Mouse (Mus musculus) midbrain, embryonic 14.5 days (tissue): ENCODE measurements around the gene Clca3a1. TPM values are rescaled to one million over a fixed set of nuclear protein-coding genes. Genes with fewer than 3 reads are reported as not detected.

Experiments used
- ATAC-seq: fragments of 200-750 bp; cut with Nextera tagmentation; 2 replicates; pipeline ENCODE4 v1.8.0; 2017; ENCODE audit warnings: moderate number of reproducible peaks, moderate library complexity; ENCODE audit not compliant: low FRiP score, low TSS enrichment
- DNase-seq: peaks from one replicate; pipeline ENCODE4 v3.0.0-alpha.2; 2015
- H3K27ac ChIP-seq: fragments of 300-500 bp; sonication (generic); replicated peaks from 2 replicates; pipeline ENCODE4 v1.5.1; 2014; ENCODE audit warnings: mild to moderate bottlenecking, low read depth, low read length, moderate library complexity
- H3K27me3 ChIP-seq: fragments of 300-500 bp; sonication (generic); 2 replicates; pipeline ENCODE4 v1.6.1; 2014; ENCODE audit warnings: low read length, control low read depth, mixed read lengths; ENCODE audit not compliant: control insufficient read depth, insufficient read depth
- H3K36me3 ChIP-seq: fragments of 300-500 bp; sonication (generic); 2 replicates; pipeline ENCODE4 v1.6.1; 2014; ENCODE audit warnings: low read length, control low read depth; ENCODE audit not compliant: control insufficient read depth, insufficient read depth
- H3K4me1 ChIP-seq: fragments of 300-500 bp; sonication (generic); 2 replicates; pipeline ENCODE4 v1.6.1; 2014; ENCODE audit warnings: mild to moderate bottlenecking, antibody characterized with exemption, low read length, control low read depth; ENCODE audit not compliant: control insufficient read depth, insufficient read depth
- H3K4me2 ChIP-seq: fragments of 300-500 bp; sonication (generic); 2 replicates; pipeline ENCODE4 v1.6.1; 2014; ENCODE audit warnings: mild to moderate bottlenecking, low read length, moderate library complexity
- H3K4me3 ChIP-seq: fragments of 300-500 bp; sonication (generic); replicated peaks from 2 replicates; pipeline ENCODE4 v1.5.1; 2014; ENCODE audit warnings: low read depth, low read length
- H3K9ac ChIP-seq: fragments of 300-500 bp; sonication (generic); replicated peaks from 2 replicates; pipeline ENCODE4 v1.6.1; 2014; ENCODE audit warnings: mild to moderate bottlenecking, low read length, moderate library complexity
- H3K9me3 ChIP-seq: fragments of 300-500 bp; sonication (generic); 2 replicates; pipeline ENCODE4 v1.6.1; 2016; ENCODE audit warnings: low read length, control low read depth, mixed read lengths; ENCODE audit not compliant: control insufficient read depth
- WGBS: fragments of 180-500 bp; shearing (Covaris S2); extraction: QIAGEN DNeasy Blood & Tissue Kit; methylation state at CpG from one replicate; pipeline ENCODE4 v1.1.7; 2014; 5-methylcytosine and 5-hydroxymethylcytosine counted together
- polyA plus RNA-seq: library from polyadenylated mRNA; unstranded; fragments of >200 nt; fragmentation: Nextera tagmentation; extraction: Ambion mirVana; gene quantifications from 2 replicates; pipeline ENCODE4 v1.2.1, GENCODE M21; 2014

Gene Clca3a1
- polyA plus RNA-seq, 1 experiment from 2014 or later = 0.25 TPM

GRCm38 (mm10) chr3:144694040-144694439 lies 66.7 kb downstream of the Clca3a1 start:
- Histone ChIP-seq H3K9me3 (no peaks in the 10 kb centered on the region), H3K27ac (no peak overlapping the region), H3K4me1 (no peaks in the 10 kb centered on the region), H3K36me3 (peaks cover 79% of the 10 kb centered on the region), H3K4me2 (no peak overlapping the region), H3K9ac (no peak overlapping the region), H3K27me3 (no peaks in the 10 kb centered on the region), H3K4me3 (no peak overlapping the region)
- WGBS = 95% methylated on average over 10 of the region's 10 CpGs
- ATAC-seq (no peak), DNase-seq (no peak)

GRCm38 (mm10) chr3:144692052-144692451 lies 68.7 kb downstream of the Clca3a1 start:
- no peak overlapping the region for H3K4me2 ChIP-seq
- peaks cover 72% of the 10 kb centered on the region for H3K36me3 ChIP-seq
- 46% methylated on average over 3 of the region's 3 CpGs for WGBS
- H3K4me3 ChIP-seq = no peak overlapping the region
- H3K9ac ChIP-seq = no peak overlapping the region
- H3K27ac ChIP-seq = no peak overlapping the region
- H3K9me3 ChIP-seq = no peaks in the 10 kb centered on the region
- DNase-seq (peak; percentile 80), ATAC-seq (peak; percentile 35; the same call in 1 of the 2 replicates)
- H3K27me3 ChIP-seq = no peaks in the 10 kb centered on the region
- H3K4me1 ChIP-seq = no peaks in the 10 kb centered on the region

- Histone ChIP-seq H3K36me3 (peaks cover 49% of the 10 kb centered on the region), H3K9ac (no peak overlapping the region), H3K4me1 (no peaks in the 10 kb centered on the region), H3K4me2 (no peak overlapping the region), H3K9me3 (no peaks in the 10 kb centered on the region), H3K27me3 (no peaks in the 10 kb centered on the region), H3K4me3 (no peak overlapping the region), H3K27ac (no peak overlapping the region)
- DNase-seq (peak; percentile 31), ATAC-seq (peak; percentile 48; the same call in 1 of the 2 replicates)
- 13% methylated on average over 11 of the region's 11 CpGs for WGBS
These were observed 71.5 kb downstream of the Clca3a1 start for GRCm38 (mm10) chr3:144689236-144689635.

- WGBS = 79% methylated on average over 8 of the region's 8 CpGs
- DNase-seq = no peak
- H3K9ac ChIP-seq = no peak overlapping the region
- no peaks in the 10 kb centered on the region for H3K9me3 ChIP-seq
- no peaks in the 10 kb centered on the region for H3K27me3 ChIP-seq
- H3K4me2 ChIP-seq = no peak overlapping the region
- no peak overlapping the region for H3K4me3 ChIP-seq
- no peak for ATAC-seq
- H3K27ac ChIP-seq = no peak overlapping the region
- no peaks in the 10 kb centered on the region for H3K4me1 ChIP-seq
- H3K36me3 ChIP-seq = peaks cover 40% of the 10 kb centered on the region
These were observed 72.5 kb downstream of the Clca3a1 start for GRCm38 (mm10) chr3:144688284-144688683.

GRCm38 (mm10) chr3:144687618-144688017 lies 73.2 kb downstream of the Clca3a1 start:
- H3K27me3 ChIP-seq = no peaks in the 10 kb centered on the region
- H3K4me3 ChIP-seq = no peak overlapping the region
- no peak overlapping the region for H3K27ac ChIP-seq
- H3K9me3 ChIP-seq = no peaks in the 10 kb centered on the region
- H3K36me3 ChIP-seq = peaks cover 34% of the 10 kb centered on the region
- no peak for DNase-seq
- H3K4me1 ChIP-seq = no peaks in the 10 kb centered on the region
- no peak for ATAC-seq
- H3K4me2 ChIP-seq = no peak overlapping the region
- WGBS = 93% methylated on average over 9 of the region's 9 CpGs
- H3K9ac ChIP-seq = no peak overlapping the region

GRCm38 (mm10) chr3:144686146-144686545 lies 74.6 kb downstream of the Clca3a1 start:
- 92% methylated on average over 5 of the region's 5 CpGs for WGBS
- Histone ChIP-seq H3K36me3 (peaks cover 29% of the 10 kb centered on the region), H3K27ac (no peak overlapping the region), H3K4me3 (no peak overlapping the region), H3K4me2 (no peak overlapping the region), H3K27me3 (no peaks in the 10 kb centered on the region), H3K9me3 (no peaks in the 10 kb centered on the region), H3K4me1 (no peaks in the 10 kb centered on the region), H3K9ac (no peak overlapping the region)
- peak; percentile 55 for ATAC-seq
- no peak for DNase-seq

GRCm38 (mm10) chr3:144683136-144683814 lies 77.5 kb downstream of the Clca3a1 start:
- Histone ChIP-seq H3K4me1 (no peaks in the 10 kb centered on the region), H3K27ac (no peak overlapping the region), H3K27me3 (no peaks in the 10 kb centered on the region), H3K4me2 (no peak overlapping the region), H3K9me3 (no peaks in the 10 kb centered on the region), H3K9ac (no peak overlapping the region), H3K4me3 (no peak overlapping the region), H3K36me3 (peaks cover 12% of the 10 kb centered on the region)
- ATAC-seq (no peak), DNase-seq (no peak)
- 96% methylated on average over 12 of the region's 12 CpGs for WGBS

GRCm38 (mm10) chr3:144681542-144681941 lies 79.2 kb downstream of the Clca3a1 start:
- Histone ChIP-seq H3K36me3 (0 out of 2 replicates have a peak, but pooled peaks cover 2% of the 10 kb centered on the region), H3K27ac (no peak overlapping the region), H3K4me3 (no peak overlapping the region), H3K4me1 (no peaks in the 10 kb centered on the region), H3K27me3 (no peaks in the 10 kb centered on the region), H3K9me3 (no peaks in the 10 kb centered on the region), H3K9ac (no peak overlapping the region), H3K4me2 (no peak overlapping the region)
- ATAC-seq = no peak
- 86% methylated on average over 5 of the region's 5 CpGs for WGBS
- no peak for DNase-seq

GRCm38 (mm10) chr3:144679701-144680159 lies 81.0 kb downstream of the Clca3a1 start:
- ATAC-seq (no peak), DNase-seq (no peak)
- no peaks in the 10 kb centered on the region for H3K36me3 ChIP-seq
- H3K9ac ChIP-seq = no peak overlapping the region
- 77% methylated on average over 8 of the region's 8 CpGs for WGBS
- no peaks in the 10 kb centered on the region for H3K4me1 ChIP-seq
- no peak overlapping the region for H3K4me3 ChIP-seq
- H3K27me3 ChIP-seq = no peaks in the 10 kb centered on the region
- H3K4me2 ChIP-seq = no peak overlapping the region
- H3K27ac ChIP-seq = no peak overlapping the region
- no peaks in the 10 kb centered on the region for H3K9me3 ChIP-seq
